7 mouse cellular contexts compared by ENCODE assay signal in the genomic region with DNA sequence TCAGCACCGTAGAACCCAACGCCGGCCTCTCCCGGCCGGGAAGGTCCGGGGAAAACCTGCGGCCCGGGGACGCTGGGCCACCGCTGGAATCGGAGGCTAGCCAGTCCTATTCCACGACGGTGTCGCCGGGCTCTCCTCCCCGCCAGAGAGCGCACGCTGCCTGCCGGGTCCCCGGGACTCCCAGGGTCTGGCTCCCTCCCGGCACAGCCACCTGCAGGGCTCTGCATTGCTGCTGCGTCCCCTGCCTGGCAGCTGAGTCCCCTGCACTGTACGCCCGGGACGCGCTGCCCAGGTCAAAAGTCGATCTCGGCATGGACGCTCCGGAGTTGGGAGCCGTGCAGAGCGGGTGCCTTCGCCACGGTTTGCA.
DNase-seq lines count a peak whose midpoint lies in the region; ATAC-seq and TF ChIP-seq lines count a peak whose summit lies in the region.

No protein-coding gene starts in this region.

- H3K4me3 ChIP-seq in cortical plate, adult 2 months (ENCODE audit: insufficient read depth, low read length): peak overlapping the region; percentile 64
- peak overlapping the region; percentile 82 for H3K4me3 ChIP-seq in intestine, embryonic 16.5 days (ENCODE audit: low read length)
- peak overlapping the region; percentile 78 for H3K4me3 ChIP-seq in limb, embryonic 13.5 days
- H3K4me3 ChIP-seq in midbrain, embryonic 11.5 days (ENCODE audit: low read depth, low read length): peak overlapping the region; percentile 79

- peak overlapping the region; percentile 83 for H3K9ac ChIP-seq in intestine, embryonic 16.5 days (ENCODE audit: low read depth, low read length)
- H3K9ac ChIP-seq in limb, embryonic 13.5 days: peak overlapping the region; percentile 80
- H3K9ac ChIP-seq in midbrain, embryonic 11.5 days (ENCODE audit: low read length): peak overlapping the region; percentile 74

- no peaks in the 10 kb centered on the region for H3K9me3 ChIP-seq in intestine, embryonic 16.5 days (ENCODE audit: control insufficient read depth, low read length)
- H3K9me3 ChIP-seq in limb, embryonic 13.5 days: no peaks in the 10 kb centered on the region
- no peaks in the 10 kb centered on the region for H3K9me3 ChIP-seq in midbrain, embryonic 11.5 days (ENCODE audit: control insufficient read depth, low read length)

- peak; percentile 16; the same call in 1 of the 2 replicates for TF ChIP-seq CTCF in cortical plate, adult 2 months (IDR thresholded peaks at IDR 0.05; ENCODE audit: extremely low read depth, insufficient read depth, low read length)

- peak overlapping the region; percentile 96 for H3K4me2 ChIP-seq in intestine, embryonic 16.5 days (ENCODE audit: low read depth, low read length)
- peak overlapping the region; percentile 89 for H3K4me2 ChIP-seq in limb, embryonic 13.5 days (replicated peaks)
- H3K4me2 ChIP-seq in midbrain, embryonic 11.5 days: peak overlapping the region; percentile 91

- no peaks in the 10 kb centered on the region for H3K27me3 ChIP-seq in intestine, embryonic 16.5 days (replicated peaks; ENCODE audit: control insufficient read depth, insufficient read depth, low read length)
- H3K27me3 ChIP-seq in limb, embryonic 13.5 days: peaks cover 26% of the 10 kb centered on the region
- H3K27me3 ChIP-seq in midbrain, embryonic 11.5 days (ENCODE audit: control insufficient read depth, insufficient read depth, low read length): peaks cover 15% of the 10 kb centered on the region

- DNase-seq in ZHBTc4 (ENCODE audit: low read depth, low spot score): peak; percentile 76
- peak; percentile 79 for DNase-seq in gastrocnemius, postnatal 25 days
- peak; percentile 97 for DNase-seq in midbrain, embryonic 11.5 days (ENCODE audit: low spot score, missing footprints)
- DNase-seq in skeletal muscle tissue, adult 2 months (ENCODE audit: low read depth, low spot score): peak; percentile 65

- no peak for TF ChIP-seq POLR2A in cortical plate, adult 2 months (IDR thresholded peaks at IDR 0.05; ENCODE audit: extremely low read depth, insufficient read depth, low read length)

- no peaks in the 10 kb centered on the region for H3K36me3 ChIP-seq in intestine, embryonic 16.5 days (ENCODE audit: control insufficient read depth, insufficient read depth, low read length)
- no peaks in the 10 kb centered on the region for H3K36me3 ChIP-seq in limb, embryonic 13.5 days
- no peaks in the 10 kb centered on the region for H3K36me3 ChIP-seq in midbrain, embryonic 11.5 days (ENCODE audit: control insufficient read depth, insufficient read depth, low read length)

- WGBS in intestine, embryonic 16.5 days: under 1% methylated on average over 34 of the region's 34 CpGs
- WGBS in limb, embryonic 13.5 days: 0% methylated on average over 34 of the region's 34 CpGs
- under 1% methylated on average over 32 of the region's 34 CpGs for WGBS in midbrain, embryonic 11.5 days

- peak; percentile 91 for ATAC-seq in intestine, embryonic 16.5 days
- ATAC-seq in limb, embryonic 13.5 days (ENCODE audit: low FRiP score, low read depth): peak; percentile 76
- peak; percentile 91 for ATAC-seq in midbrain, embryonic 11.5 days (ENCODE audit: low FRiP score)

- peaks cover 2% of the 10 kb centered on the region; the same call in 1 of the 2 replicates for H3K4me1 ChIP-seq in cortical plate, adult 2 months (ENCODE audit: control insufficient read depth, insufficient read depth, low read length)
- peaks cover 23% of the 10 kb centered on the region for H3K4me1 ChIP-seq in intestine, embryonic 16.5 days (ENCODE audit: control insufficient read depth, insufficient read depth, low read length)
- H3K4me1 ChIP-seq in limb, embryonic 13.5 days: peaks cover 38% of the 10 kb centered on the region
- H3K4me1 ChIP-seq in midbrain, embryonic 11.5 days (ENCODE audit: control insufficient read depth, insufficient read depth, low read length): peaks cover 13% of the 10 kb centered on the region; the same call in 1 of the 2 replicates

- peak overlapping the region; percentile 77 for H3K27ac ChIP-seq in cortical plate, adult 2 months (ENCODE audit: insufficient read depth, low read length)
- peak overlapping the region; percentile 61 for H3K27ac ChIP-seq in intestine, embryonic 16.5 days (ENCODE audit: low read length)
- peak overlapping the region; percentile 69; the same call in 1 of the 2 replicates for H3K27ac ChIP-seq in limb, embryonic 13.5 days
- peak overlapping the region; percentile 20; the same call in 1 of the 2 replicates for H3K27ac ChIP-seq in midbrain, embryonic 11.5 days (ENCODE audit: low read depth, low read length)

Comparison
In these comparisons a context has a peak if more than half of its experiments do, and no peak if none do; other contexts are left out.
1. Peak in every context shown above with its lines: DNase-seq, ATAC-seq, H3K4me3 ChIP-seq and H3K27ac ChIP-seq.
2. H3K27ac ChIP-seq: peak in every context shown above with its lines; median percentile 77 in cortical plate, adult 2 months; 69 in limb, embryonic 13.5 days; 61 in intestine, embryonic 16.5 days; 20 in midbrain, embryonic 11.5 days.